Mouse (Mus musculus) kidney, postnatal 0 days (tissue): ENCODE results near the gene Cd68. TPM values are rescaled to one million over a fixed set of nuclear protein-coding genes. Genes with fewer than 3 reads are reported as not detected.

Source experiments
- ATAC-seq: fragments of 200-750 bp; cut with Nextera tagmentation; replicated peaks from 2 replicates; pipeline ENCODE4 v1.8.0; 2017; ENCODE audit warnings: low read depth, moderate number of reproducible peaks, moderate TSS enrichment, moderate library complexity; ENCODE audit not compliant: low FRiP score
- DNase-seq: peaks from one replicate; pipeline ENCODE4 v3.0.0-alpha.2; 2016; ENCODE audit warnings: low spot score
- H3K27ac ChIP-seq: fragments of 300-500 bp; sonication (generic); 2 replicates; pipeline ENCODE4 v1.5.1; 2014; ENCODE audit warnings: mild to moderate bottlenecking
- H3K27me3 ChIP-seq: fragments of 300-500 bp; sonication (generic); 2 replicates; pipeline ENCODE4 v1.6.1; 2014; ENCODE audit warnings: low read length, mixed read lengths; ENCODE audit not compliant: insufficient read depth
- H3K36me3 ChIP-seq: fragments of 300-500 bp; sonication (generic); 2 replicates; pipeline ENCODE4 v1.6.1; 2014; ENCODE audit warnings: low read length, mixed read lengths; ENCODE audit not compliant: insufficient read depth
- H3K4me1 ChIP-seq: fragments of 300-500 bp; sonication (generic); replicated peaks from 2 replicates; pipeline ENCODE4 v1.6.1; 2014; ENCODE audit warnings: antibody characterized with exemption, low read length, mixed read lengths; ENCODE audit not compliant: insufficient read depth
- H3K4me2 ChIP-seq: fragments of 300-500 bp; sonication (generic); 2 replicates; pipeline ENCODE4 v1.6.1; 2014; ENCODE audit warnings: mild to moderate bottlenecking, low read length, moderate library complexity, mixed read lengths
- H3K4me3 ChIP-seq: fragments of 300-500 bp; sonication (generic); replicated peaks from 2 replicates; pipeline ENCODE4 v1.5.1; 2014; ENCODE audit warnings: low read depth, low read length
- H3K9ac ChIP-seq: fragments of 300-500 bp; sonication (generic); 2 replicates; pipeline ENCODE4 v1.6.1; 2014; ENCODE audit warnings: low read depth, low read length
- H3K9me3 ChIP-seq: fragments of 300-500 bp; sonication (generic); replicated peaks from 2 replicates; pipeline ENCODE4 v1.6.1; 2016; ENCODE audit warnings: low read length, inconsistent platforms, mixed read lengths
- CTCF ChIP-seq: IDR thresholded peaks from 2 replicates; pipeline ENCODE4 v1.5.1; 2016; ENCODE audit warnings: antibody characterized with exemption, low read depth, mild to moderate bottlenecking, moderate library complexity
- WGBS: fragments of 180-500 bp; shearing (Covaris S2); extraction: QIAGEN DNeasy Blood & Tissue Kit; methylation state at CpG from one replicate; pipeline ENCODE4 v1.1.7; 2014; 5-methylcytosine and 5-hydroxymethylcytosine counted together
- polyA plus RNA-seq: library from polyadenylated mRNA; unstranded; fragments of >200 nt; fragmentation: Nextera tagmentation; extraction: Ambion mirVana; gene quantifications from 2 replicates; pipeline ENCODE4 v1.2.1, GENCODE M21; 2015

The Cd68 gene
- polyA plus RNA-seq, 1 experiment from 2014 or later: 10.4 TPM

GRCm38 (mm10) chr11:69695361-69696181 lies 29.6 kb upstream of the Cd68 start, which contains the start of the genes Tnfsf12 and Tnfsfm13:
Gene Tnfsf12 (minus strand): TSS chr11:69695849.
Gene Tnfsfm13 (minus strand): TSS chr11:69696098.
- Histone ChIP-seq H3K4me2 (peak within 1 kb of the TSS; percentile 88), H3K27ac (peak within 1 kb of the TSS; percentile 88), H3K9ac (peak within 1 kb of the TSS; percentile 88), H3K4me3 (peak within 1 kb of the TSS; percentile 63), H3K9me3 (no peaks in the 10 kb centered on the region), H3K36me3 (no peaks in the 10 kb centered on the region), H3K4me1 (peaks cover 14% of the 10 kb centered on the region), H3K27me3 (no peaks in the 10 kb centered on the region)
- WGBS: 2% methylated on average over 40 of the region's 41 CpGs
- TF ChIP-seq CTCF: peak; percentile 36; the same call in 1 of the 2 replicates
- DNase-seq (peak; percentile 88), ATAC-seq (peak; percentile 69)

GRCm38 (mm10) chr11:69695046-69695360 lies 29.1 kb upstream of the Cd68 start:
- ATAC-seq: no peak
- H3K4me3 ChIP-seq: peak overlapping the region; percentile 63
- H3K9ac ChIP-seq: peak overlapping the region; percentile 88

GRCm38 (mm10) chr11:69693421-69693965 lies 27.5 kb upstream of the Cd68 start:
- peak overlapping the region; percentile 39; the same call in 1 of the 2 replicates for H3K27ac ChIP-seq
- H3K36me3 ChIP-seq: no peaks in the 10 kb centered on the region
- DNase-seq (no peak), ATAC-seq (no peak)
- no peaks in the 10 kb centered on the region for H3K9me3 ChIP-seq
- peaks cover 14% of the 10 kb centered on the region for H3K4me1 ChIP-seq
- 50% methylated on average over 11 of the region's 11 CpGs for WGBS
- H3K4me2 ChIP-seq: no peak overlapping the region
- no peaks in the 10 kb centered on the region for H3K27me3 ChIP-seq
- TF ChIP-seq CTCF: no peak
- H3K4me3 ChIP-seq: no peak overlapping the region
- no peak overlapping the region for H3K9ac ChIP-seq

More at GRCm38 (mm10) chr11:69695046-69695360, 29.1 kb upstream of the Cd68 start:
- Histone ChIP-seq H3K9me3 (no peaks in the 10 kb centered on the region), H3K36me3 (no peaks in the 10 kb centered on the region), H3K27ac (peak overlapping the region; percentile 88), H3K4me1 (peaks cover 14% of the 10 kb centered on the region), H3K4me2 (peak overlapping the region; percentile 88), H3K27me3 (no peaks in the 10 kb centered on the region)
- TF ChIP-seq CTCF: no peak
- DNase-seq: no peak
- 28% methylated on average over 6 of the region's 6 CpGs for WGBS

- no peak overlapping the region for H3K9ac ChIP-seq
- WGBS: 80% methylated on average over 6 of the region's 6 CpGs
- H3K4me2 ChIP-seq: no peak overlapping the region
- no peaks in the 10 kb centered on the region for H3K27me3 ChIP-seq
- H3K9me3 ChIP-seq: no peaks in the 10 kb centered on the region
- H3K4me3 ChIP-seq: no peak overlapping the region
- ATAC-seq (peak; percentile 59), DNase-seq (no peak)
- no peak for TF ChIP-seq CTCF
- H3K36me3 ChIP-seq: no peaks in the 10 kb centered on the region
- H3K27ac ChIP-seq: peak overlapping the region; percentile 39; the same call in 1 of the 2 replicates
- peaks cover 14% of the 10 kb centered on the region for H3K4me1 ChIP-seq
Measured at GRCm38 (mm10) chr11:69692863-69693262, 26.9 kb upstream of the Cd68 start.

GRCm38 (mm10) chr11:69692196-69692811 lies 26.4 kb upstream of the Cd68 start:
- Histone ChIP-seq H3K36me3 (no peaks in the 10 kb centered on the region), H3K4me1 (peaks cover 14% of the 10 kb centered on the region), H3K27me3 (no peaks in the 10 kb centered on the region), H3K4me2 (no peak overlapping the region), H3K9me3 (no peaks in the 10 kb centered on the region), H3K27ac (no peak overlapping the region), H3K9ac (no peak overlapping the region), H3K4me3 (no peak overlapping the region)
- 63% methylated on average over 9 of the region's 9 CpGs for WGBS
- no peak for TF ChIP-seq CTCF
- no peak for ATAC-seq
- no peak for DNase-seq

- TF ChIP-seq CTCF: no peak
Measured at GRCm38 (mm10) chr11:69689891-69690290, 23.9 kb upstream of the Cd68 start.

More at GRCm38 (mm10) chr11:69689891-69690290, 23.9 kb upstream of the Cd68 start:
- Histone ChIP-seq H3K9ac (no peak overlapping the region), H3K27ac (no peak overlapping the region), H3K27me3 (no peaks in the 10 kb centered on the region), H3K4me2 (no peak overlapping the region), H3K9me3 (no peaks in the 10 kb centered on the region), H3K4me3 (no peak overlapping the region), H3K36me3 (no peaks in the 10 kb centered on the region), H3K4me1 (peaks cover 23% of the 10 kb centered on the region)
- no peak for DNase-seq
- 84% methylated on average over 1 of the region's 1 CpGs for WGBS
- ATAC-seq: no peak
